Mouse (Mus musculus) embryonic facial prominence, embryonic 10.5 days (tissue): ENCODE measurements at regions not wholly inside any gene's neighbourhood (a gene's known extent, or its start where the extent isn't known, plus 50 kb on each side); places are given as distances from the start of the nearest gene placed in this dataset.

Experiments
- DNase-seq: peaks from one replicate; pipeline ENCODE4 v3.0.0-alpha.2; 2017; ENCODE audit warnings: low spot score
- H3K27ac ChIP-seq: fragments of 300-500 bp; sonication (generic); replicated peaks from 2 replicates; pipeline ENCODE4 v1.5.1; 2016; ENCODE audit warnings: mild to moderate bottlenecking
- H3K27me3 ChIP-seq: fragments of 300-500 bp; sonication (generic); replicated peaks from 2 replicates; pipeline ENCODE4 v1.6.1; 2016; ENCODE audit warnings: low read depth, mild to moderate bottlenecking; ENCODE audit not compliant: poor library complexity, severe bottlenecking
- H3K36me3 ChIP-seq: fragments of 300-500 bp; sonication (generic); replicated peaks from 2 replicates; pipeline ENCODE4 v1.6.1; 2016; ENCODE audit warnings: mild to moderate bottlenecking, moderate library complexity
- H3K4me1 ChIP-seq: fragments of 300-500 bp; sonication (generic); 2 replicates; pipeline ENCODE4 v1.6.1; 2016
- H3K4me3 ChIP-seq: fragments of 300-500 bp; sonication (generic); 2 replicates; pipeline ENCODE4 v1.5.1; 2016; ENCODE audit warnings: mild to moderate bottlenecking, moderate library complexity
- H3K9me3 ChIP-seq: fragments of 300-500 bp; sonication (generic); 2 replicates; pipeline ENCODE4 v1.6.1; 2016; ENCODE audit warnings: mild to moderate bottlenecking
- WGBS: fragments of 180-500 bp; shearing (Covaris S2); methylation state at CpG from one replicate; pipeline ENCODE4 v1.1.7; 2016; 5-methylcytosine and 5-hydroxymethylcytosine counted together

- WGBS, result 88% methylated on average over 10 of the region's 10 CpGs
- H3K36me3 ChIP-seq, result no peaks in the 10 kb centered on the region
- no peak overlapping the region for H3K27ac ChIP-seq
- H3K9me3 ChIP-seq, result no peaks in the 10 kb centered on the region
- H3K27me3 ChIP-seq, result no peaks in the 10 kb centered on the region
- H3K4me1 ChIP-seq, result peaks cover 9% of the 10 kb centered on the region
- no peak for DNase-seq
- no peak overlapping the region for H3K4me3 ChIP-seq
These were observed 313.3 kb upstream of the Eef2kmt start for GRCm38 (mm10) chr16:5569101-5569500.

DNA sequence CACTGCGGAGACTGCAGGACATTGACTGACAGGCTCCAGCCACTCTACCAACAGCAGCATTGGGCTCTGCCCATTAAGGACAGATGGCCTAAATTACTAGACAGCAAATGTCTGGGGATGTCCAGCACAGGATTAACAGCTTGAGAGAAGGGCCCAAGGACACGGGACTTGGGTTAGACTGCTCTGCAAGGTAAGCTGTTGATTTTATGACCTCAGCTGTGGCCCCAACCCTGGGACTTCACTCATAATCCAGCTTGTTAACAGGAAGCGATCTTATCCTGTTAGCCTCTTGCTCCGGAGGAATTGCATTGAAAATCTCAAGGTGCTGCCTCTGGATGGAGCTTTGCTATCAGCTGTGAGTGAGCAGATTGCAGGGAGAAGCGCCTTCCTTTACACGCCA lies 293.2 kb upstream of the Eef2kmt start:
- 58% methylated on average over 6 of the region's 6 CpGs for WGBS
- no peak overlapping the region for H3K27ac ChIP-seq

GRCm38 (mm10) chr16:5548602-5549001 lies 292.8 kb upstream of the Eef2kmt start:
- 74% methylated on average over 3 of the region's 3 CpGs for WGBS
- H3K27ac ChIP-seq, result no peak overlapping the region

More for the DNA sequence above, 293.2 kb upstream of the Eef2kmt start:
- DNase-seq, result no peak
- Histone ChIP-seq H3K36me3 (no peaks in the 10 kb centered on the region), H3K27me3 (no peaks in the 10 kb centered on the region), H3K4me1 (peaks cover 21% of the 10 kb centered on the region), H3K9me3 (no peaks in the 10 kb centered on the region), H3K4me3 (no peak overlapping the region)

GRCm38 (mm10) chr16:5546808-5547207 lies 291.0 kb upstream of the Eef2kmt start:
- DNase-seq, result no peak
- 43% methylated on average over 4 of the region's 4 CpGs for WGBS

More at GRCm38 (mm10) chr16:5548602-5549001, 292.8 kb upstream of the Eef2kmt start:
- Histone ChIP-seq H3K9me3 (no peaks in the 10 kb centered on the region), H3K4me3 (no peak overlapping the region), H3K36me3 (no peaks in the 10 kb centered on the region), H3K27me3 (no peaks in the 10 kb centered on the region), H3K4me1 (peaks cover 21% of the 10 kb centered on the region)
- DNase-seq, result no peak

GRCm38 (mm10) chr16:5545801-5546200 lies 290.0 kb upstream of the Eef2kmt start:
- WGBS, result 68% methylated on average over 8 of the region's 8 CpGs
- no peaks in the 10 kb centered on the region for H3K27me3 ChIP-seq
- no peaks in the 10 kb centered on the region for H3K9me3 ChIP-seq
- no peak overlapping the region for H3K4me3 ChIP-seq
- H3K27ac ChIP-seq, result no peak overlapping the region
- H3K36me3 ChIP-seq, result no peaks in the 10 kb centered on the region
- H3K4me1 ChIP-seq, result peaks cover 19% of the 10 kb centered on the region
- DNase-seq, result no peak

More at GRCm38 (mm10) chr16:5546808-5547207, 291.0 kb upstream of the Eef2kmt start:
- Histone ChIP-seq H3K4me3 (no peak overlapping the region), H3K36me3 (no peaks in the 10 kb centered on the region), H3K9me3 (no peaks in the 10 kb centered on the region), H3K27ac (no peak overlapping the region), H3K4me1 (peaks cover 21% of the 10 kb centered on the region), H3K27me3 (no peaks in the 10 kb centered on the region)

DNA sequence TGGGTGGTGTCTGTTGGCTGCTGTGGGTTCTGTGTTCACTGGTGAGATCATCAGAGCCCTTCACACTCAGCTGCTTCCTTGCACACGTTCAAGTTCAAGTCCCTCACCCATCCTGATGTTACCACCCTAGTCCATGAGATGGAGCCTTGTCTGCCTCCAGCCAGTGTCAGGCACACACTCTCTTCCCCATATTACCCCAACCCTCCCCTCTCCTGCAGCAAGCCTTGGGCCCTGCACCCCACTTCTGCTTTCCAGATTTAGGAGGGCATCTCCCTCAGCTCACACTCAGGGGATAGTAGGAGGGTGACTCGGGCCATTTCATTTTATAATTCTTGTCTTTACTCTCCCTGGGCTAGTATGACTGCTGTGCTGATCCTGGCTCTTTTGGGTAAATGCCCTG lies 288.7 kb upstream of the Eef2kmt start:
- no peak overlapping the region for H3K4me3 ChIP-seq
- no peak overlapping the region for H3K27ac ChIP-seq
- peaks cover 19% of the 10 kb centered on the region for H3K4me1 ChIP-seq
- no peaks in the 10 kb centered on the region; the same call in 1 of the 2 replicates for H3K27me3 ChIP-seq
- 69% methylated on average over 2 of the region's 2 CpGs for WGBS
- no peaks in the 10 kb centered on the region for H3K9me3 ChIP-seq
- no peak for DNase-seq
- H3K36me3 ChIP-seq, result no peaks in the 10 kb centered on the region

- Histone ChIP-seq H3K27me3 (peaks cover 11% of the 10 kb centered on the region; the same call in 1 of the 2 replicates), H3K27ac (no peak overlapping the region), H3K9me3 (no peaks in the 10 kb centered on the region), H3K36me3 (no peaks in the 10 kb centered on the region), H3K4me3 (no peak overlapping the region), H3K4me1 (peaks cover 33% of the 10 kb centered on the region)
- WGBS, result 45% methylated on average over 10 of the region's 10 CpGs
- DNase-seq, result no peak
These were observed 283.2 kb upstream of the Eef2kmt start for GRCm38 (mm10) chr16:5538836-5539510.

DNA sequence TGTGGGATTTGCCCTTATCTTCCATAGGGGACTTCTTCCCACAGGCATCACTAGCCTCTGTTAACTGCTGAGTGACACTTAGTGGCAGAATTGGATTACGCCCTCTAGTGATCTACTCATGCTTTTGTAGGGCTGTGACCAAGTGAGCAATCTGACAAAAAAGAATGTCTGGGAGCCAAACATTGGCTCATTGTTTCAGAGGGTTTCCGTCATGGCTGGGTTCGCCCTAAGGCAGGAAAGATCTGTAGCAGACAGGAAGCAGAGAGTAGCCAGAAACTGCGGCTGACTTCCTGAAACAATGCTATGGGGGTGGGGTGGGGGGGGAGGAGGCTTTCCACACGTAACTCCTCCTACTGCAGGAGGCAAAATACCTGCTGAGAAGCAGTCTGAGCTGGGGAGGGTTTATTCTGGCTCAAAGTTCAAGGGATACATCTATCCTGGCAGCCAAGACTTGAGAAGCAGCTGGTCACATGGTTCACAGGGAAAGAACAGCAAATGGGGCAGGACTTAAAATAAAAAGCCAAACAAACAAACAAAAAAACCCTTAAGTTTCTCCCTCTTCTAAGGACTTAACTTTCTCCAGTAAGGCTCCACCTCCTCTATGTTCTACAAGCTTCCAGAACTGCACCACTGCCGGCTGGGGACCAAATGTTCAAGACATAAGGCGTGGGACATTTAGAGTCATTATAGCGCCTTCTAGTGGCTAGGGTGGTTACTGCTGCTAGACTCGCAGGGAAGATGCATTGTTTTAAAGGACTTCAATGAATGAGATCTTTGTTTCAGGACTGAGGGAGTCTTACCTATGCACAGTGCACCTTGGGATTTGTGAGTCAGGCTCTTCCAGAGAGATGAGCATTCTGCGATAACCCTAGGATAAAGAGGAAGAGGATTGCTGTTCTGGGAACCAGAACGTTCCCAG lies 281.8 kb upstream of the Eef2kmt start:
- Histone ChIP-seq H3K9me3 (no peaks in the 10 kb centered on the region), H3K27ac (no peak overlapping the region), H3K4me1 (peaks cover 33% of the 10 kb centered on the region), H3K27me3 (peaks cover 11% of the 10 kb centered on the region; the same call in 1 of the 2 replicates), H3K36me3 (no peaks in the 10 kb centered on the region), H3K4me3 (no peak overlapping the region)
- DNase-seq, result peak; percentile 46
- WGBS, result 33% methylated on average over 11 of the region's 11 CpGs

GRCm38 (mm10) chr16:5536515-5536972 lies 280.8 kb upstream of the Eef2kmt start:
- H3K36me3 ChIP-seq, result no peaks in the 10 kb centered on the region
- H3K4me1 ChIP-seq, result peaks cover 33% of the 10 kb centered on the region
- H3K27me3 ChIP-seq, result peaks cover 11% of the 10 kb centered on the region; the same call in 1 of the 2 replicates
- no peaks in the 10 kb centered on the region for H3K9me3 ChIP-seq
- H3K27ac ChIP-seq, result peak overlapping the region; percentile 65; the same call in 1 of the 2 replicates
- H3K4me3 ChIP-seq, result peak overlapping the region; percentile 38
- DNase-seq, result peak; percentile 51
- 16% methylated on average over 14 of the region's 14 CpGs for WGBS

GRCm38 (mm10) chr16:5535414-5535813 lies 279.6 kb upstream of the Eef2kmt start:
- H3K9me3 ChIP-seq, result no peaks in the 10 kb centered on the region
- DNase-seq, result no peak
- H3K36me3 ChIP-seq, result no peaks in the 10 kb centered on the region
- no peak overlapping the region for H3K4me3 ChIP-seq
- peaks cover 11% of the 10 kb centered on the region; the same call in 1 of the 2 replicates for H3K27me3 ChIP-seq
- H3K4me1 ChIP-seq, result peaks cover 33% of the 10 kb centered on the region
- H3K27ac ChIP-seq, result no peak overlapping the region
- 53% methylated on average over 8 of the region's 8 CpGs for WGBS

DNA sequence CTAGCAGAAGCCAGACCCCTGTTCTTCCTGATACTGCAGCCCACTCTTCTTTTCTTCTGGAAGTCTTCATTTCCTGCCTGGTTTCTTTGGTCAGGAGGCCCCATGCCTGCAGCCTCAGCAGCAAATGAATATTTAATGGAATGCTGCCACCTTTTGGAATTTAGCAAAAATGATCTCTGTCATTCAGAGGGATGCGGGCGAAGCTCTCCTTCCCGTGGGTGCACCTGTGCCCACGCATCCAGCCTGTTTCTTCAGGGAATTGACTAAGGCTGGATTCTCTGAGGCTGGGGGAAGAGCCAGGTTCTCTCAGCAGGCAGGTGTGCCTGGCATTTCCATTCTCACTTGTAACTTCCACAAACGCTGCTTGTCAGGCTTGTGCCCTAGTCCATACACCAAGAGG lies 279.1 kb upstream of the Eef2kmt start:
- H3K27me3 ChIP-seq, result peaks cover 11% of the 10 kb centered on the region; the same call in 1 of the 2 replicates
- H3K9me3 ChIP-seq, result no peaks in the 10 kb centered on the region
- H3K4me1 ChIP-seq, result peaks cover 33% of the 10 kb centered on the region
- 59% methylated on average over 5 of the region's 5 CpGs for WGBS
- no peaks in the 10 kb centered on the region for H3K36me3 ChIP-seq
- H3K27ac ChIP-seq, result no peak overlapping the region
- no peak overlapping the region for H3K4me3 ChIP-seq
- no peak for DNase-seq

DNA sequence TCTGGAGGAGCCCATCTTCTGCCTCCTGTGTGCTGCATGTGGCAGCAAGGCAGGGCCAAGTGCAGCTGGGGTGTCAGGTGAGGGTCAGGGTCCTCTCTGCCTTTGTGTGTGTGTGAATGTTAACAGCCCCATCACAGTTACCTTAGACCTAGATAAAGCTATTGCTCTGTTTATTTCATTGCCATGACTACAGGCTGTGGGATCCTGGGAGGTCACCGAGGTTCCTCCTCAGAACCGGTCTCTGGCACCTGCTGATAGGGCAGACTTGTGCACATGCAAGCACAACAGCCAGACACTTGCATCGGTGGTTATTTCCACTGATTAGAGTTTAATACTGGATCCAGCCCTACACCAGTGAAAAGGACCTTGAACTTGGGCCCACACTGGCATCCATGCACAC lies 278.6 kb upstream of the Eef2kmt start:
- Histone ChIP-seq H3K4me3 (no peak overlapping the region), H3K4me1 (peaks cover 33% of the 10 kb centered on the region), H3K27me3 (peaks cover 11% of the 10 kb centered on the region; the same call in 1 of the 2 replicates), H3K36me3 (no peaks in the 10 kb centered on the region), H3K9me3 (no peaks in the 10 kb centered on the region), H3K27ac (no peak overlapping the region)
- no peak for DNase-seq
- 86% methylated on average over 3 of the region's 3 CpGs for WGBS
